Comparison of ENCODE assay signal across 29 mouse cellular contexts in genomic region chr14:80731194-80731593, GRCm38 (mm10).
A peak's percentile ranks its signal among the peaks of the same experiment; 100 is the strongest.
DNase-seq lines count a peak whose midpoint lies in the region; ATAC-seq and TF ChIP-seq lines count a peak whose summit lies in the region.
"Had no signal": no experiment of that assay in that cellular context is flagged by ENCODE, and none has a peak within 500 bp of the region (broad histone marks: within the 10 kb centered on the region; RNA-seq: fewer than 3 reads in every experiment).

No protein-coding gene starts in this region.

- H3K9me3 ChIP-seq in forebrain, embryonic 12.5 days: no peaks in the 10 kb centered on the region
- no peaks in the 10 kb centered on the region for H3K9me3 ChIP-seq in forebrain, embryonic 13.5 days (replicated peaks)
- H3K9me3 ChIP-seq in hindbrain, embryonic 14.5 days (ENCODE audit: control insufficient read depth, low read length): 0 out of 2 replicates have a peak, but pooled peaks cover 4% of the 10 kb centered on the region
- no peaks in the 10 kb centered on the region for H3K9me3 ChIP-seq in hindbrain, embryonic 16.5 days (ENCODE audit: control insufficient read depth, low read length)
- H3K9me3 ChIP-seq: heart, embryonic 10.5 days; heart, embryonic 15.5 days; hindbrain, embryonic 15.5 days; intestine, embryonic 15.5 days; lung, embryonic 15.5 days; midbrain, embryonic 13.5 days; neural tube, embryonic 15.5 days had no signal

- H3K4me1 ChIP-seq in forebrain, embryonic 12.5 days: no peaks in the 10 kb centered on the region
- H3K4me1 ChIP-seq in forebrain, embryonic 13.5 days: no peaks in the 10 kb centered on the region
- no peaks in the 10 kb centered on the region for H3K4me1 ChIP-seq in hindbrain, embryonic 14.5 days (replicated peaks; ENCODE audit: control insufficient read depth, insufficient read depth, low read length)
- H3K4me1 ChIP-seq in hindbrain, embryonic 16.5 days (ENCODE audit: control insufficient read depth, insufficient read depth, low read depth, low read length): no peaks in the 10 kb centered on the region
- H3K4me1 ChIP-seq: heart, embryonic 10.5 days; heart, embryonic 15.5 days; hindbrain, embryonic 15.5 days; intestine, embryonic 15.5 days; limb, embryonic 13.5 days; lung, embryonic 15.5 days; midbrain, embryonic 13.5 days; neural tube, embryonic 15.5 days had no signal

- H3K27ac ChIP-seq in forebrain, embryonic 12.5 days: no peak overlapping the region
- no peak overlapping the region for H3K27ac ChIP-seq in forebrain, embryonic 13.5 days
- H3K27ac ChIP-seq in hindbrain, embryonic 14.5 days: no peak overlapping the region
- H3K27ac ChIP-seq in hindbrain, embryonic 16.5 days (ENCODE audit: low read depth, low read length): no peak overlapping the region
- H3K27ac ChIP-seq: heart, embryonic 10.5 days; heart, embryonic 15.5 days; hindbrain, embryonic 15.5 days; intestine, embryonic 15.5 days; layer of hippocampus, adult 2 months; limb, embryonic 13.5 days; lung, embryonic 15.5 days; midbrain, embryonic 13.5 days; neural tube, embryonic 15.5 days had no signal

- no peak overlapping the region for H3K4me3 ChIP-seq in forebrain, embryonic 12.5 days (replicated peaks)
- no peak overlapping the region for H3K4me3 ChIP-seq in forebrain, embryonic 13.5 days
- no peak overlapping the region for H3K4me3 ChIP-seq in hindbrain, embryonic 14.5 days (replicated peaks; ENCODE audit: low read length)
- H3K4me3 ChIP-seq in hindbrain, embryonic 16.5 days (ENCODE audit: low read length): no peak overlapping the region
- H3K4me3 ChIP-seq: heart, embryonic 10.5 days; heart, embryonic 15.5 days; hindbrain, embryonic 15.5 days; intestine, embryonic 15.5 days; layer of hippocampus, adult 2 months; limb, embryonic 13.5 days; lung, embryonic 15.5 days; midbrain, embryonic 13.5 days; neural tube, embryonic 15.5 days had no signal

- peak; percentile 3 for DNase-seq in hindbrain, embryonic 14.5 days (ENCODE audit: low spot score)
- DNase-seq in brain, embryonic 14.5 days (ENCODE audit: low read depth): peak; percentile 43
- DNase-seq in telencephalon, adult 2 months (ENCODE audit: low read depth, low spot score): peak; percentile 10
- DNase-seq in urinary bladder, postnatal 36 days (ENCODE audit: low spot score in 2 of 2): no peak
- DNase-seq: adrenal gland, postnatal 10 days; cerebellum, adult 11-12 months; cerebellum, adult 9-11 months; gastrocnemius, postnatal 25 days; heart, adult 11 months; kidney, adult 2 months; kidney, postnatal 36 days; right cerebral cortex, adult 18-20 months; spleen, adult 18-20 months; thymus, adult 18-20 months; thymus, postnatal 25 days had no signal

- 0 out of 2 replicates have a peak, but pooled peaks have one; percentile 30 for ATAC-seq in forebrain, embryonic 12.5 days (ENCODE audit: low FRiP score)
- no peak for ATAC-seq in forebrain, embryonic 13.5 days
- no peak for ATAC-seq in hindbrain, embryonic 14.5 days (ENCODE audit: low FRiP score)
- no peak for ATAC-seq in hindbrain, embryonic 16.5 days
- ATAC-seq: intestine, embryonic 15.5 days; midbrain, embryonic 13.5 days; Patski had no signal

- TF ChIP-seq CTCF in brain, embryonic 14.5 days (IDR thresholded peaks at IDR 0.05; ENCODE audit: borderline replicate concordance, extremely low read depth, insufficient read depth, insufficient read length): no peak

- no peak overlapping the region for H3K9ac ChIP-seq in forebrain, embryonic 12.5 days
- H3K9ac ChIP-seq in forebrain, embryonic 13.5 days: no peak overlapping the region
- no peak overlapping the region for H3K9ac ChIP-seq in hindbrain, embryonic 14.5 days
- no peak overlapping the region for H3K9ac ChIP-seq in hindbrain, embryonic 16.5 days (ENCODE audit: low read depth, low read length)
- H3K9ac ChIP-seq: heart, embryonic 15.5 days; hindbrain, embryonic 15.5 days; intestine, embryonic 15.5 days; limb, embryonic 13.5 days; lung, embryonic 15.5 days; midbrain, embryonic 13.5 days; neural tube, embryonic 15.5 days had no signal

- whole genome bisulfite sequencing in forebrain, embryonic 12.5 days: 64% methylated on average over 5 of the region's 5 CpGs
- 46% methylated on average over 5 of the region's 5 CpGs for WGBS in forebrain, embryonic 13.5 days
- 40% methylated on average over 5 of the region's 5 CpGs for WGBS in hindbrain, embryonic 14.5 days
- WGBS in hindbrain, embryonic 16.5 days: 48% methylated on average over 5 of the region's 5 CpGs

- no peaks in the 10 kb centered on the region for H3K36me3 ChIP-seq in forebrain, embryonic 12.5 days (replicated peaks)
- no peaks in the 10 kb centered on the region for H3K36me3 ChIP-seq in forebrain, embryonic 13.5 days (ENCODE audit: poor library complexity, severe bottlenecking)
- no peaks in the 10 kb centered on the region for H3K36me3 ChIP-seq in hindbrain, embryonic 14.5 days (replicated peaks; ENCODE audit: control insufficient read depth, insufficient read depth)
- no peaks in the 10 kb centered on the region for H3K36me3 ChIP-seq in hindbrain, embryonic 16.5 days (ENCODE audit: control insufficient read depth, insufficient read depth, low read length)
- H3K36me3 ChIP-seq: heart, embryonic 10.5 days; heart, embryonic 15.5 days; hindbrain, embryonic 15.5 days; intestine, embryonic 15.5 days; limb, embryonic 13.5 days; lung, embryonic 15.5 days; midbrain, embryonic 13.5 days; neural tube, embryonic 15.5 days had no signal

- H3K4me2 ChIP-seq in forebrain, embryonic 12.5 days: no peak overlapping the region
- no peak overlapping the region for H3K4me2 ChIP-seq in forebrain, embryonic 13.5 days
- no peak overlapping the region for H3K4me2 ChIP-seq in hindbrain, embryonic 14.5 days (replicated peaks)
- no peak overlapping the region for H3K4me2 ChIP-seq in hindbrain, embryonic 16.5 days (ENCODE audit: low read length)
- H3K4me2 ChIP-seq: heart, embryonic 15.5 days; hindbrain, embryonic 15.5 days; intestine, embryonic 15.5 days; limb, embryonic 13.5 days; liver, embryonic 11.5 days; lung, embryonic 15.5 days; midbrain, embryonic 13.5 days; neural tube, embryonic 15.5 days had no signal

- H3K27me3 ChIP-seq in forebrain, embryonic 12.5 days: no peaks in the 10 kb centered on the region
- no peaks in the 10 kb centered on the region for H3K27me3 ChIP-seq in forebrain, embryonic 13.5 days
- H3K27me3 ChIP-seq in hindbrain, embryonic 14.5 days (ENCODE audit: control insufficient read depth, insufficient read depth, low read length): no peaks in the 10 kb centered on the region
- H3K27me3 ChIP-seq in hindbrain, embryonic 16.5 days (replicated peaks; ENCODE audit: control insufficient read depth, insufficient read depth, low read length): no peaks in the 10 kb centered on the region
- H3K27me3 ChIP-seq: heart, embryonic 15.5 days; hindbrain, embryonic 15.5 days; intestine, embryonic 15.5 days; limb, embryonic 13.5 days; lung, embryonic 15.5 days; midbrain, embryonic 13.5 days; neural tube, embryonic 15.5 days; Patski had no signal

- no peak for TF ChIP-seq POLR2A in brain, embryonic 14.5 days (IDR thresholded peaks at IDR 0.05; ENCODE audit: borderline replicate concordance, extremely low read depth, insufficient read depth, insufficient read length, poor library complexity, severe bottlenecking)

Comparison
In these comparisons a context has a peak if more than half of its experiments do, and no peak if none do; other contexts are left out.
1. DNase-seq: peak in hindbrain, embryonic 14.5 days (single experiment), brain, embryonic 14.5 days (single experiment) and telencephalon, adult 2 months (single experiment); none in urinary bladder, postnatal 36 days (0 of 2).